Mouse (Mus musculus) 3T3-L1 (cell line): Measurements from ENCODE around the gene Gm28372.
A peak's percentile ranks its signal among the peaks of the same experiment; 100 is the strongest.

Source experiments
- DNase-seq: peaks from one replicate; pipeline ENCODE4 v3.0.0-alpha.2; 2015; ENCODE audit warnings: low read depth, low spot score

Gene Gm28372

DNA sequence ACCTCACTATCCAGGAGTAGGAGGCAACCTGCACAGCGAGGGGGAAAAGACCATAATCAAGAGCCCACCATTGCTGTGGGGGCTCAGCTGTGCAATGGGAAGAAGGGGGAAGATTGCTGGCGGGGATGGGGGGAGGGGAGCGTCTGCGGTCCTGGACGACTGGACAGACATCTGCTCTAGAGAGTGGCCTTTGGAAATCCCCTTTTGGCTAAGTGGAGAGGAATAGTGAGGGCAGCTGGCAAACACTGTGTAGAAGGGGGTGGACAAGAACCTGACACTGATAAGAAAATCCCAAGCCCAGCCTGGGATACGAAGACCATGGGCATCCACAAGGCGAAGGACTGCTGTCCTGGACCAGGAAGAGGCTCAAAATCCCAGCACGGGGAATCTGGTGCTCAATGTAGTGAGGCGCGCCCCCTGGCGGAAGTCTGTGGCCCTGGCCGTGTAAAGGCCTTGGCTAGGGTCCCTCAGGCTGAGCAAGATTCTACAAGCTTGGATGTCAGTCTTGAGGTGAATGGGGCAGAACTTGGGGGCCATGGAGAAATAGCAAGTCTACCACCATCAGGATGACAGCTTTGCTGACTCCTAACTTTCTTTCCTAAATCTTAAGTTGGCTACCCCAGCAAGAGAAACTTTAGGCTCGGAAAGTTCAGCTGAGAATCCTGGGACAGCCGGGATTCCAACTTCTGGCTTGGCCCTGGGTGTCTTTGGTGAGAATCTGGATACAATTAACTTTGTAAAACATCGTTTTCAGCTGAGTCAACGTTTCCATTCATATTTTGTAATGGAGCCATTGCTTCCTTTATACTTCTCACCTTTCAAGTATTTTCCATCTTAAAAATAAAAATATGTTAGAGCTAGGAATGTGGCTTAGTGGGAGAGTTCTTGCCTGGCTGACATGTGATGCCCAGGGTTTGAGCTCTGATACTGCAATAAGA, 6.8 kb downstream of the Gm28372 start:
- peak; percentile 94 for DNase-seq

DNA sequence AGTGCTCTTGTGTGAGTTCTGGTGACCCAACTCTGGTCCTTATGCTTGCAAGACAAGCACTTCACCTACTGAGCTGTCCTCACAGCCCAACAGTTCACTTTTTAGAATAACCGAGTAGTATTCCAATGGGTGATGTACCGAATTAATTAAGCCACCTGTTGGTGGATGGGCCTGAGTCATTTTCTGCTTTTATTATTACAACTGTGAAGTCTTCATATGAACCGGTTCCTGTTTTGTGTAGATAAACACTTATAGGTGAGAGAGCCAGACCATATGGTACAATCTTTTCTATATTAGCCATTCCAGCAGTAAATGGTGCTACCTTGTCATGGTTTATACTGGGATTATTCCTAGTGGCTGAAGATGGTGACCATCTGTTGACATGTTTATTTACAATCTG, 7.7 kb downstream of the Gm28372 start:
- no peak for DNase-seq

DNA sequence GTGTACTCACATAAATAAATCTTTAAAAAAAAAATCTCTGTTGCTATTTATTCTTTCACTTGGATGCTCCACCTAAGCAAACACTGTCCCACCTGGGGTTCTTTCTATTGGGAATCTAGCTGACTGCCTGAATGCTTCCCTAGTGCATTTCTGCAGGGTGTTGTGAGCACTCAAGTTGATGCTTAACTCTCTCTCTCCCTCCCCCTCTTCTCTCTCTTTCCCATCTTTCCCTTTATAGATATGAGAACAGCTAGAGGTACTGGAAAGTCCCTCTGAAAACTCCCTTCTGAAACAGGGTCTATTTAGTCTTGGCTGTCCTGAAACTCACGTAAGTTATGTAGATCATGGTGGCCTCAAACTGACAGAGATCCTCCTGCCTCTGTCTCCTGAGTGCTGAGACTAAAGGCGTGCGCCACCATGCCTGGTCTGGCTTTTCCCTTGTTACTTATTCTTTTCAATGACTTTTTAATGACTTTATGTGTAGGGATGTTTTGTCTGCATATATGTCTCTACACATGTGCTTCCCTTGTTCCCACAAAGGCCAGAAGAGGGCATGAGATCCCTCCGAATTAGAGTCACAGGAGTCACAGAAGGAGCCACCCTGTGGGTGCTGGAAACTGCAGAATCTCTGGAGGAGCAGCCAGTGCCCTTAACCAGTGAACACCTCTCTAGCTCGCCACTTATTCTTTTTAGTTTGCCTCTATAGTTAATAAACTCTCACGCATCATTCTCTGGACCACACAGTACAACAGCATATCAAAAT, 9.2 kb downstream of the Gm28372 start:
- peak; percentile 30 for DNase-seq

DNA sequence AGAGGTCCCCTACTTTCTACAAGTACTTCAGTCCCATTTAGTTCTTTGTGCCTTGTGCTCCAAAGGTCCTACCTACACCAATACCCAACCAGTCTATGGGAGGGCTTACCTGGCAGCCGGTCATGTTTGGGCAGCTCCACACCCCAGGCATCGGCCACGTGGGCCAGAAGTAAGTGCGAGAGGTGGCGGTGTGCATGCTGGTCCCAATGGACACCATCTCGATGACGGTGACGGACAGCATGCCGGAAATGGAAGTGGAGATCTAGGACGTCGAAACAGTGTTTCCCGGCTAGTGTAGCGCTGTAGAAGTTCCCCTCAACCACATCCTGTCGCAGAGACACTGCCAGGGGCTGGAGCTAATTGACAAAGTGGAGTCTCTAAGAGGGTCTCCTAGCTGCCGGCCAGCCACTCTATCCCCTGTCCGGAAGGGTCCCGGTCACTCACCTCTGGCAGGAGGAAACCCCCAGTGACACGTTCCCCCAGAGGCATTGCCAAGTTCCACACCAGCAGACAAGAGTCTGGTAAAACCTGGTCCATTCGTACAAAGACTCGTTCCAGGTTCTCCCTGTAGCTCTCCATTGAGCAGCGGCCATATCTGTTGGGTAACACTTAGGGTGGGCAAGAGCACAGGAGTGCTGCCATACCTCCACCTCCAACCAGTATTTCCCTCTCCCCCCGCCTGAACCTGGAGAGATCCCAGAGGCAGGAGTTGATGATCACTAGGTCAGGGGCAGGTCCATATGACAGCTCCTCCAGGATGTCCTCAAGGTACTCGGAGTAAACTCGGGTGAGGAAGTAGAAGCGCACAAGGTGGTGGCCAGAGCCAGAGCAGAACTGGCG, 17.0 kb downstream of the Gm28372 start:
- DNase-seq: no peak

DNA sequence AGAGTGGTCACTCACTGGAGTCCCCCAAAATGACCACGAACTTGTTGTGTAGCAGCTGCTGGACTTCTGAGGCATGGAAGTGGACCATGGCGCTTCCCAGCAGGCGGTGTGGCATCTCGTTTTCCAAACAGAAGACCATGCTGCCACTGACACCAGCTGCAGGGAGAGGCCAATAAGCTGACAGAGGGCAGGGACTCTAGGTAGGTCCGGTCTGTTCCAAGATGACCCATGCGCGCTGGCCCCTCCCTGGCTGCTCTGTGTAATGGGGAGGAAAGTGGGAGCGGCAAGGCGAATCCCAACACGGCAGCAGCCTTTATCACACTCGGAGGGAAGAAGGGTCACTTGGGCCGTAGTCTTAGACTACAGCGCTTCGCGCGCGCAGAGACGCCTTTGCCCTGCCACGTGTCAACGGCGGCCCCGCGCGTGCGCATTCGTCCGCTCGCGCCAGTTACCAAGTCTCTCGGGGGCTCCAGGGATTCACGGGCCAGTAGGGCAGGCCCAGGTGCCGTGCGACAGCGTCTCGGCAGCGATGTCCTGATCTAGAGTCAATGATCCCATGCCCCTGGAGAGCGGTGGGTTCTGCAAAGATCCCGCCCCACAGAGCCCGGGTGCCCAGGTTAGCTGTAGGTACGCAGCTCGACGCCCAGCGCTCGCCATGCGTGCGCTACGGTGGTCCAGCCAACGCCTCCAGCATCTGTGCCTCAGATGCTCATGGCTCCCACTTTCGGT, 18.5 kb downstream of the Gm28372 start:
- peak; percentile 40 for DNase-seq

DNA sequence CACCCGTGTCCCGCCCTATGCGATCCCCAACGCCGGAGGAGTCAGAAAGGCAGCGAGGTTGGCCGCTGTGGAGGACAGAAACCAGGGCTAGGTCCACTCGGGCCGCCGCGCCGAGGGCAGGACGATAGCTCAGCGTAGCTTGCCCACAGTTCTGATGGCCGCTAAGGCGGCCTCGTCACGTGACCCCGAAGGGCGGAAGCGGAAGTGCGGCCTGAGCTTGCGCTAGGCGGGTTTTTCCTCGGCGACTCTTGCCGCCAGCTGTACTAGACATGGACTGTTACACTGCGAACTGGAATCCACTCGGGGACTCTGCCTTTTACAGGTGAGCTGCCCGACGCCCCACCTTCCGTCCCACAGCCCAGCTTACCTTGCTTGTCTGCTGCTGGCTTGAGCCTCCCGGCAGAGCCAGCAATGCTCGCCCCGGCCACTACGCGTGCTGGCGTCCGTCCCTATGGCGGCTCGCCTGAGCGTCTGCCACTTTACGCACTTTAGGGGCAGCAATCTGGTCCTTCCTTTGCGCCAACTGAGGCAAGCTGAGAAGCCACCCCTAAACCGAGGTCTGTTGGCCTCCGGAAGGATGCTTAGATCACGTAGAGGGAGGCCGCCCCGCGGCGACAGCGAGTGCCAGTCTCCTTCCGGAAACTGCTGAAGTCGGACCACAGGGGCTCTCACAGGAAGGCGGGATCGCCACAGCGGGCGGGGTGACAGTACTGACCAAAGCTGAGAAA, 19.3 kb downstream of the Gm28372 start, which contains the start of the genes Vps16 and Pced1a:
Vps16 (plus strand) TSS at position 214 of the 728 bp plus-strand sequence.
Pced1a (minus strand) TSS at position 576 of the 728 bp plus-strand sequence.
- peak; percentile 91 for DNase-seq

DNA sequence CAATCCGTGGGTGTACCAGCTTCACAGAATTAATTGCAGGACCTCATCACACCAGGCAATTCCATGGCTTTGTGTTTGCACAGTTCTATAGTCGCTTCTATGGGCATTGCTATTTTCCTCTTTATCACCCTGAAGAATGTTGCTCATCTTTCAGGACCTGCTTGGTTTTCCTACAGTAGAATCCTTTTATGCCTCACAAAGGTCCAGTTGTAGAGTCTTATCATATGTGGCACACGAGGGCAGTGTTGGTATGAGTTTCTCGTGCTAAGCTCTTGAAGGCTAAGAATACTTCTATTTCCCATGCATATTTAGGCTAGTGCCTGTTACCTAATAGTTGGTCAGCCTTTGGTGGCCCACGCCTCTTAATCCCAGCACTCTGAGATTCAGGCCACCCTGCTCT, 20.1 kb downstream of the Gm28372 start:
- DNase-seq: peak; percentile 75

DNA sequence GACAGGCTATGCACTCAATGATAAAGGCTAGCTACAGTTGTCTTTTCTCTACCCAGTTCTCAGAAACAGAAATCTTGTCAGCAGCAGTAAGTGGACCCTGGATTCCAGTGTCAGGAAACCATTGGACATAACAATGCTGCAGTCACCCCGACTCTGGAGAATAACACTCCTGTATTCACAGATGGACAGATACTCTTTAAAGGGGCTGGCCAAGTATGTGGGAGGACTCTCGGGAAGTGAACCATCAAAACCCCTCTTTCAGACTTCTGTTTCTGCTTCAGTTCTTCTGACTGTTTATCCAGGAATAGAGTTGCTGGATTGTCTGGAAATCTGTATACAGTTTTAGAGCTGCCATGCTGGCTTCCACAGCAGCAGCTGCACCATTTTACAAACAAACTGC, 24.8 kb downstream of the Gm28372 start:
- DNase-seq: no peak

DNA sequence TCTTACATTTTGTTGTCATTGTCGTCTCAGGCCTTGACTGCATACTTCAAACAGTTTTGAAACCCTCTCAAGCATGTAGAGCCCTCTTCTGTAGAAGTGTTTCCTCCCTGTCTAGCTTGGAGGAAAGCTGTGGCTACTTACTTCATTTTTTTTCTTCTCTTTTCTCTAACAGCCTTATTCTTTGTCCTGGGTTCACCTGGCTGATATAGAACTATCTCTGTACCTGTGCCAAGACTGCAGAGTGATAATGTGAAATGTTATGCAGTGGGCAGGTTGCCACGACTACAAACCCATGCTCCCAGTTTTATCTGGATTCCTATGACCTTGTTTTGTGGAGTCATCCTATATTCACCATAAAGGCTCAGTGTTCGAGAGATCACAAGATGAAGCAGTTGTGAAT, 25.4 kb downstream of the Gm28372 start:
- DNase-seq: no peak

DNA sequence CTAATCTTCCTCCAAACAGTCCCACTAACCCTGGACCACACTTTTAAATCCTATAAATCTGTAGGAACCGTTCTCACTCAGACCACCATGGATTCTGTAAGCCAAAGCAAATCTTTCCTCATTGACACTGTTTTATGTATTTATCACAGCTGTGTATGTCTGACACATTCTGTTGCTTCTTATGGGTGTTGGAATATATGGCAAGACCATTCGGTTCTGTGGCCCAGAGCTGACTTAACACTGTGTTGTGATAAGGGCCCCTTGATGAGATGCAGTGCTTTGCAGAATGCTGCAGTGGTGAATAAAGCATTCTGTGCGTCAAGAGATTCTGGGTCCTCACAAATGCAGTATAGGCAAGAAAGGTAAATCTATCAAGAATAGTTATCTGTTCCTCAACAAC, 27.1 kb downstream of the Gm28372 start:
- no peak for DNase-seq

DNA sequence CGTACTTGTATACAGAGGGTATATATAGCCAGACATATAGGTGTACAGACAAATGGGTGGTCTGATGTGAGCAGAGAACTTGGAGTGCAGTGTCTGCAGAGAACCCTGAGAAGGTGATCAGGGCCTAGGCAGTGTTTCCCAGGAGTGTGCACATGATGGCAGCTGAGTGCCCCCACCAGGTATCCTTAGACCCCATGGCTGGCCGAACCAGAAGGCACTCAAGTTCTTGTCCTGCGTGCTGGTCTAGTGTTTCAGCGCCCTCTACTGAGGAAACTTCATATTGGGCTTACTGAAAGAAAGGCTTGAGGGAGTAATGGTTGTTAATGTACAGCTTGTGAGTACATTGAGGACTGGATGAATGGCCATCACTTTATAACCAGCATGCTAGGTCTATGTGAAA, 28.1 kb downstream of the Gm28372 start:
- peak; percentile 77 for DNase-seq

DNA sequence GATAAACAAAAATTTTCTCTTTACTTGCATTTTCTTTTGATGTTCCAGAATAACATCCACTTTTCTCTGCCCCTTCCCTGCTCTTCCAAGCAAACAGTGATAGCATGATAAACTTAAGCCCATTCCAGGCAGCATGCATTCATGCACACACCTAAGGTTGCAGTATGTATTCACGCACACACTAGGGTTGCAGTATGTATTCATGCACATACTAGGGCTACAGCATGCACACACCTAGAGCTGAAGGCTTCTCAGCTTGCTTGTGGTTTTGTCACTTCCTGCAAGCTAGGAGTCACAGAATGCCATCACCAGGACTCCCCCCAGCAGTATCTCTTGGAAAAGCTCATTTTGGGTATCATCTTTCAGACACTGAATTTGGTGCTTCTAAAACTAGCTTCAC, 31.7 kb downstream of the Gm28372 start:
- DNase-seq: no peak

DNA sequence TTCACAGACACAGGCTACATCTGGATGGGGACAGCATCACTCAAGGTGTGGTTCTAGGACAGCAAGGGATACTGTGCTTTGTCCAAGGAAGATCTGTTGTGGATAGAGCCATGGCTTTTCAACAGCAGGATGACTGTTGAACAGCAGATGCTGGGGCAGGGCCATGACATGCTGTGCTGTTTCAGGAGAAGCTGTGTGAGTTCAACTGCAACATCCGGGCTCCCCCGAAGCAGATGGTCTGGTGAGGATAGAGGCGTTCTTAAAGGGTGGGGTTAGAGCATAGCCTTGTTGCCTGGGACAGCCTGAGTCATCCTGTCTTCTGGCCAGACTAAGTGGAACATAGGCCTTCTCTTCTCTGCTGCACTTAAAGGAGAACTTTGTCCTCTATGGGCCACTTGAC, 33.8 kb downstream of the Gm28372 start:
- no peak for DNase-seq

DNA sequence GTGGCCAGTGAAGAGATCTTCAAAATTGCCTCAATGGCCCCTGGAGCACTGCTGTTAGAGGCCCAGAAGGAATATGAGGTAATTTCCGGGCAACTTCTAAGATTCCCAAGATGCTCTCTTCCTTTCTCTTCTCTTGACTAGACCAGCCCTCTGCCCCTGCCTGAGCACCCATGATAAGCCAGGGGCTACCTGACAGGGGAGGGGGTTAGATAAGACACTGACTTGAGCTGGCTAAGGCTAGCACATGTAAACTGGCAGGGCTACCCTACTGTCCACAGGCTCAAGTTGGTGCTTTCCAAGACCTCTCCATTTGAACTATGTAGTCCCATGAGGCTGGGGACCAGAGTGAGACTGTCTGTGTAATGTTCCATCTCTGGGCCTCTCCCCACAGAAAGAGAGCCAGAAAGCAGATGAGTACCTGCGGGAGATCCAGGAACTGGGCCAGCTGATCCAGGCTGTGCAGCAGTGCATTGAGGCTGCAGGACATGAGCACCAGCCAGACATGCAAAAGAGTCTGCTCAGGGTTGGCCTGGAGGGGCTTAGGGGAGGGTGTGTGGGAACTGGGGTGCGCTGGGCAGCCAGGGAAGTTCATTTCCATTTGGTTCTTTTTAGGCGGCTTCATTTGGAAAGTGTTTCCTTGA, 34.9 kb downstream of the Gm28372 start:
- no peak for DNase-seq

DNA sequence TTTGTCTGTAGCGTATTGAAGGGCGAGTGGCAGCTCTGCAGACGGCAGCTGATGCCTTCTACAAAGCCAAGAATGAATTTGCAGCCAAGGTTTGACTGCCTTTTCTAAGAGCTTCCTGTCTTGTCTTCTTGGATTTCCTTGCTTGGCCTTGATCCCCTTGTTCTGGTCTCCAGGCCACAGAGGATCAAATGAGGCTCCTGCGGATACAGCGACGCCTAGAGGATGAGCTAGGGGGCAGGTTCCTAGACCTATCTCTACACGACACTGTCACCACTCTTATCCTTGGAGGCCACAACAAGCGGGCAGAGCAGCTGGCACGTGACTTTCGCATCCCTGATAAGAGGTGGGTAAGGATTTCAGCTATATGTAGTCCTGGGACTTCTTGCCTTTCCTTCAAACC, 37.1 kb downstream of the Gm28372 start:
- DNase-seq: no peak

DNA sequence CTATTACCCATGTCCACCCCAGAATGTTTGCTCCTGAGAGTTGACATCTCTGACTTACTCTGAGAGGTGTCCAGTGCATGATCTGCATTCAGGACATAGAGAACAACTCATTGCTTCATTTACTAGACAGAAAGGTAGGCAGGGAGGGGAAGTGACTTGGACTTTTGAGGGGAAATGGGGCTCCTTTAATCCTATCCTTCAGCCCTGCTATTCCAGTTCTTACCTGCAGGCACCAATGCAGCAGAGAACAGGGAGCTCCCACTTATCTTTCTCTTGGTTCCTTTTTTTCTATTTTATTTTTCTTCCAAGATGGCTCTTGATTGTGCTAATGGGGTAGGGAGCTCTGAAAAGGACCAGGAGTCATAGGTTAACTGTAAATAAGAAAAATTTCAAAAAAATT, 43.4 kb downstream of the Gm28372 start:
- peak; percentile 50 for DNase-seq

DNA sequence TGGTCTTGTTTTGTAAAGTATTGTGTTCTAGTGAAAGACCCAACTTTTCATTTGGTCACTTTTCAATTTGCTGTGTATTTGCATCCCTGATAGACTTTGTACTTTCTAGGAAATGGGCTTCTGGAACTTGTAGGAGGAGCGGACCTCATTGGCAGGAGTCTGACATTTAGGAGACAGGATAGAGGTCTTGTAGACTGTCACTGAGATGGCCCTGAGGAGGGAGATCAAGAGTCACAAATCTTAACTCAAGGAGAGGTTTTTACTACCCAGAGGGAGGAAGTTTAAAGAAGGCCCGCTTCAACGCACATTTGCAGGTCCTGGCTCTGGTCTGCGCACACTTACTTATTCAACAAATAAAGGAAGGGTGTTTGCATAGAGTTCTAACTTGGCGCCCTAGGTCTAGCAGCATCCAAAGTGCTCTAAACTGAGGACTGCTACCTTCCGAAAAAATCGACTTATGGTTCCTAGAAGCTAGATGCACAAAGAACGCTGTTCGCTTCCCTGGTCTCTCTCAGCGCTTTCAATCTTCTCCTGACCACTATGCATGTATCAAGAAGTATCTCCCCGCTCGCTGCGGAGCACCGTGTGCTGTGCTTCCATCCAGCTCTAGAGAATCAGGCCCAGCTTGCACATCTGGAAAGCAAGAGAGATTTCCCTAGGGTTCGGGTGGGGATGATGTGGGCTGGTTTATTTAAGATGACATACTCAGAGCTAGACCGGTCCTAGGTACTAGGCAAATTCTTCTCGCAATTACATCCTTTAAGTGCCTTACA, 44.2 kb downstream of the Gm28372 start:
- DNase-seq: peak; percentile 63

DNA sequence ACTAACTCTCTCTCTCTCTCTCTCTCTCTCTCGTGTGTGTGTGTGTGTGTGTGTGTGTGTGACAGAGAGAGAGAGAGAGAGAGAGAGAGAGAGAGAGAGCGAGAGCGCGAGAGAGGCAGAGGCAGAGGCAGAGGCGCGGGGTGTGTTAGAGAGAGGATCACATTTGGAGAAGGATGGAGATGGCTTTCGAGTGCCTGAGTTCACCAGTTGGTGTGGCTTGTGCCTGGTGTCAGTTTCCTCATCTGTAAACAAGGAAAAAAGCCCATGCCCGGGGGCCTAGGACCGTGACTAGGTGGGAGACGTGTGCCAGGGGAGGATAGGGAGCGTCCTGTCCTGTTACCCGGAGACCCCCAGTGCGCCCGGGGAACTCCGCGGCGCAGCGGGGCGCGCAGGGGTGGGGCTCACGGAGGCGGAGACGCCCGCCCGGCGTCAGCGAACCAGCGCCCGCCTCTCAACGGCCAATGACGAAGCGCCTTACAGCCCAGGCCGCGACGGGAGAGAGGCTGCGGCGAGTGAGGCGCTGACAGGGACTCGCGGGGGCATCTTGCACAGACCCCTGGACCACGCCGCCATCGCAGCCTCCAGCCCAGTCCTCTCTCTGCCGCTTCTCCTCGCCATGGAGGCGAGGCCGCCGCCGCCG, 44.9 kb downstream of the Gm28372 start, which contains the start of gene Ptpra:
Ptpra (plus strand) TSS at position 485 of the 640 bp plus-strand sequence.
- peak; percentile 83 for DNase-seq

DNA sequence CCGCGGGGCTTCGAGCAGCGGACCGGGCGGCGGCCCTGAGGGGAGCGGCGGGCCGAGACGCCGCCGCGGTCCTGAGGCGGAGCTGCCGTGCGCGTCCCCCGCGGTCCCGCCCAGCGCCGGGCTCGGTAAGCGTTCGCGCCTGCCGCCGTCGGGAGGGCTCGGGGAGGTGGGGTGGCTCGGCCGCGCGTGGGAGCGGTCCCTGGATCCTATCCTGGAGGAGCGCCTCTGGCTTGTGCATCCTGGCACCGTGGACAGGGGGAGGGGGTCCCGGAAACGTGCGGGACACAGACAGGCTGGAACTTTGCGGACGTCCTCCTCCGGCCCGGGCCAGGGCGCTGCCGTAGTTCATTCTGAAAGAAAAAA, 45.4 kb downstream of the Gm28372 start:
- DNase-seq: peak; percentile 52
